Mouse (Mus musculus): ENCODE measurements around the gene Sprr2f. TPM values are rescaled to one million over a fixed set of nuclear protein-coding genes. Genes with fewer than 3 reads are reported as not detected.

The Sprr2f gene
- polyA plus RNA-seq (2012; rRNA removed) = 0.25 TPM in 1 of 2 replicates, not detected in the other

DNA sequence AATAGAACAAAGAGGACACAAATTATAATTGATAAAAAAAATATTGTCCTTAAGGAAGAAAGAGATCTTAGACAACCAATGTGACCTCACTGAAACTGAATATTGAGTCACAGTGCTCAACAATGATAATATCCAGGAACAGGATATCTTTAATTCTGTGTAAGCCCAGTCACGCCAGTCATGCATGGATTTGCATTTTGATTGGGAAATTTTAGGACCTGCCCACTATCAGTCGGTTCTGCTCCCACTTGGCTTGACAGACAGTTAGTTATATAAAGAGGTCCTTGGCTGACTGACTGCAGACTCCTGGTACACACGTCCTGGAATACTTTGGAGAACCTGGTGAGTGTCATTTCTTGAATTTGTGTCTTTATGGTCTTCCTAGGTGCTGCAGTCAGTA is at the start of gene Sprr2f:
Gene Sprr2f (plus strand): TSS at position 301 of the 400 bp plus-strand sequence.
- DNase-seq (ENCODE audit: low read depth) = no peak

DNA sequence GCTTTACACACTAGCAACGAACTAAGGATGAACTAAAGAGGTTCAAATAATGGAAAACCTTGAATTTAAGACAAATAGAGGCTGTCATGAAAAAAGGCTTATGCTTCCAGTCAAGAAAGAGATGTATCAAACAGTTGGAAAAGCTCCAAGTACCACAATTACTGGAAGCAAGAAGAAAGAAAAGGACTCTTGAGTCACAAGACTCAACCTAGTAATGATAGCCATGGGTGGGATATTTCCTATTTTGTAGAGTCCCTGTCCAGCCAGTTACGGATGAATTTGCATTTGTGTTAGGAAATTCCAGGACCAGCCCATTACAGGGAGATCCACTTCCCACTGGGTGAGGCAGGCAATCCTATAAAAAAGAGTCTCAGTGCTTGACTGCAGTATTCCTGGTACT is 48.7 kb upstream of the Sprr2f start, which contains the start of gene Sprr2b:
Gene Sprr2b (plus strand): TSS at position 301 of the 400 bp plus-strand sequence.
- DNase-seq (ENCODE audit: low read depth) = no peak

DNA sequence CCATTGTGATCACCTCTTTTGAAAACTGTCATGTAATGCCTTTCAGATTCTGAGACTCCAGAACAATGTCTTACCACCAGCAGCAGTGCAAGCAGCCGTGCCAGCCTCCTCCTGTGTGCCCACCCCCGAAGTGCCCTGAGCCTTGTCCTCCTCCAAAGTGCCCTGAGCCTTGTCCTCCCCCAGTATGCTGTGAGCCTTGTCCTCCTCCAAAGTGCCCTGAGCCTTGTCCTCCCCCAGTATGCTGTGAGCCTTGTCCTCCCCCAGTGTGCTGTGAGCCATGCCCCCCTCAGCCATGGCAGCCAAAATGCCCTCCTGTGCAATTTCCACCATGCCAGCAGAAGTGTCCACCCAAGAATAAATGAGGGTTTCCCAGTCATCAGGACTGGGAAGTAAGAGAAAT is 47.6 kb upstream of the Sprr2f start:
- no peak for DNase-seq (ENCODE audit: low read depth)

DNA sequence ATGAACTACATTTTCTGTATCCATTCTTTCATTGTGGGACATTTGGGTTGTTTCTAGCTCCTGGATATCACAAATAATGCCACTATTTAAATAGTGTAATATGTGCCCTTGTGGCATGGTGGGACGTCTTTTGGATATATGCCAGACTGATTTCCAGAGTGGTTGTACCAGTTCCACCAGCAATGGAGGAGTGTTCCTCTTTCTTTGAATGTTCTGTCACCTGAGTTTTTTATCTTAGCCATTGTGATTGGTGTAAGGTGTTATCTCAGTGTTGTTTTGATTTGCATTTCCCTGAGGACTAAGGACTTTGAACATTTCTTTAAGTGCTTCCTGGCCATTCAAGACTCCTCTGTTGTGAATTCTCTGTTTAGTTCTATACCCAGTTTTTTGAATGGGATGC is 28.7 kb upstream of the Sprr2f start:
- DNase-seq (ENCODE audit: low read depth) = no peak

DNA sequence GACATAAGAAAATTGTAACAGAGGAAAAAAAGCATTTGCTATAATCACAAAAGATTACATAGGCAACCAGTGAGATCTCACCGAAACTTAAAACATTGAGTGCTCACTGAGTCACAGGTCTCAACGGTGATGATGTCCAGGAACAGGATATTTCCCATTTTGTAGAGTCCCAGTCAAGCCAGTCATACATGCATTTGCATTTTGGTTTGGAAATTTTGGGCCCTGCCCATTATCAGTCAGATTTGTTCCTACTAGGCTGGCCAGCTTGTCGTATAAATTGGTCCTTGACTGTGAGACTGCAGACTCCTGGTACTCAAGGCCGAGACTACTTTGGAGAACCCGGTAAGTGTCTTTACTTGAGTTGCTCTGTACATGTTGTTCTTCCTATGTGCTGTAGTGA is 26.1 kb upstream of the Sprr2f start, which contains the start of gene Sprr2d:
Gene Sprr2d (plus strand): TSS at position 301 of the 400 bp plus-strand sequence.
- DNase-seq (ENCODE audit: low read depth) = no peak

DNA sequence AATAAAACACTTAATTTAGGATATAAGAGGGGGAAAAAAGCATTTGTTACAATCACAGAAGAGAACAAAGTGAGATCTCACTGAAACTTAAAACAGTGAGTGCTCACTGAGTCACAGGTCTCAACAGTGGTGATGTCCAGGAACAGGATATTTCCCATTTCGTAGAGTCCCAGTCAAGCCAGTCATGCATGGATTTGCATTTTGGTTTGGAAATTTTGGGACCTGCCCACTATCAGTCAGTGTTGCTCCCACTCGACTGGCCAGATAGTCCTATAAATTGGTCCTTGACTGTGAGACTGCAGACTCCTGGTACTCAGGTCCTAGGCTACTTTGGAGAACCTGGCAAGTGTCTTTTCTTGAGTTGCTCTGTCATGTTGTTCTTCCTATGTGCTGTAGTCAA is 13.1 kb upstream of the Sprr2f start, which contains the start of gene Sprr2e:
Gene Sprr2e (plus strand): TSS at position 301 of the 400 bp plus-strand sequence.
- DNase-seq (ENCODE audit: low read depth) = no peak

DNA sequence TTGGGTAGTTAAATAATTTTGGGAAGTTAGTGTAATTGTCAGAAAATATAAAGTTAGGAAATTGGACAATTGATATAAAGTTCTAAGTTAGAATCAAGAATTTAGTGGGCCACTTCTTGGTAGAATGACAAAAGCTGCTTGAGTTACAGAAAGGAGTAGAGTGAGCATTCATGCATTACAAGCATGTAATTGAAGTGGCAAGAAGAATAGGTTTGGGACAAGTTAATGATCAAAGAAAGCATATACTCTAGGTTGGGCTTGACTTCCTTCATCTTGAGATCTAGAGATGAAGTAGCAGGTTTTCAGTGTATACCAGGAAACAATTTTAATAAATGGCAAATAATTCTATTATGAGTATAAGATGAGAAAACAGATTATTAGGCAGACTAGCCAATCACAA is 3.4 kb upstream of the Sprr2f start:
- DNase-seq (ENCODE audit: low read depth) = no peak

DNA sequence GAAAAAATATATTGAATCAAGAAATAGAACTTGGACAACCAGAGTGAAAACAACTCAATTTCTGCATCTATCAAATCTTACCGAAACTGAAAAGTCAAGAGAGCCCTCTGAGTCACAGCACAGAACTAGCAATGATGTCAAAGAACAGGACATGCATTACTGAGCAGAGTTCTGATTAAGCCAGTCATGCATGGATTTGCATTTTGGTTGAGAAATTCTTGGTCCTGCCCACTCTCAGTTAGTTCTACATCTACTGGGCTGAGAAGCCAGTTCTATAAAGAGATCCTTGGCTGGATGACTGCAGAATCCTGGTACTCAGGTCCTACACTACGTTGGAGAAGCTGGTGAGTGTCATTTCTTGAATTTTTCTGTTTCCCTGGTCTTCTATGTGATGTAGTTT is 8.6 kb downstream of the Sprr2f start:
- no peak for DNase-seq (ENCODE audit: low read depth)

DNA sequence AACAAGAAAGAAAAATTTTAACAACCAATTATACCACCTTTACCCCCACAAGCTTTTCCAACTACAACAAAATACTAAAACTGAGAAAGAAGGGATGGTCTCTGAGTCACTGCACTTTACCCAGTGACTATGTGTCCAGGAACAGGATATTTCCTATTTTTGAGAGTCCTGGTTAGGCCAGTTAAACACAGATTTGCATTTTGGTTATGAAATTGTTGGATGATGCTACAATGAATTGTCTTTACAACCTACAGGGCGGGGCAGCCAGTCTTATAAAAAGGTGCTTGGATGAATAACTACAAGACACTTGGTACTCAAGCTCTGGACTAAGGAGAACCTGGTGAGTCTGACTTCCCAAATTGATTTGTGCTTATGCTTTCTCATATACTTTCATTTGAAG is 20.4 kb downstream of the Sprr2f start, which contains the start of gene Sprr2h:
Gene Sprr2h (plus strand): TSS at position 301 of the 400 bp plus-strand sequence.
- no peak for DNase-seq (ENCODE audit: low read depth)

DNA sequence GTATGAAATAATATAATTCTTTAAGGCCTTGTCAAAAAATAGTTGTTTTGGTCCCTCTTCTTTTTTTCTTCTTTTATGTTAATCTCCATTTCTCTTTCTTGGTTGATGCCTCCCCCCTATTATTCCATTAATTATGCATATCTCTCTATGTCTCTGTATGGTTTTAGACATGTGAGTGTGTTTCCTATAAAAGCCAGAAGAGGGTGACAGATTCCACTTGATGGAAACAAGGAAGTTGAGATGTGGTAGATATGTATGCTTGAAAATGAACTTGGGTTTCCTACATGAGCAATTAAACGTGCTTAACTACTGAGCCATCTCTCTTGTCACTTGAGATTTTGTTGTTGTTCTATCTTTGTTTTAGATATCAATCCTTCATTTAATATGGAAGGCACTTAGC is 29.3 kb downstream of the Sprr2f start:
- no peak for DNase-seq (ENCODE audit: low read depth)

DNA sequence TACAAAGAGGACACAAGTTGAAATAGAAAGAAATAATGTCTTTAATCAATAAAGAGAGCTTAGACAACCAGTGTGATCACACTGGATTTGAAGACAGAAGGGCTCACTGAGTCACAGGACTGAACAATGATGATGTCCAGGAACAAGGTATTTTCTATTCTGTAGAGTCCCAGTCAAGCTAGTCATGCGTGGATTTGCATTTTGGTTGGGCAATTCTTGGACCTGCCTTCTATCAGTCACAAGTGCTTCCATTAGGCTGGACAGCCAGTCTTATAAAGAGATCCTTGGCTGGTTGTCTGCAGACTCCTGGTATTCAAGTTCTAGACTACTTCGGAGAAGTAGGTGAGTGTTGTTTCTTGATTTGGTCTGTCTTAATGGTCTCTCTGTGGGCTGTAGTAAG is 42.7 kb downstream of the Sprr2f start, which contains the start of gene Sprr2i:
Gene Sprr2i (plus strand): TSS at position 301 of the 400 bp plus-strand sequence.
- DNase-seq (ENCODE audit: low read depth) = no peak

Other genes starting within 250 kb of the Sprr2f start
- gene Prr9, start 241.2 kb upstream of the Sprr2f start, polyA plus RNA-seq (2012; rRNA removed) = not detected in 2 replicates
- 9.6 and 11.2 TPM in 2 replicates for gene Lelp1, start 222.4 kb upstream of the Sprr2f start, polyA plus RNA-seq (2012; rRNA removed)
- gene Sprr2a1, start 149.4 kb upstream of the Sprr2f start, polyA plus RNA-seq (2012; rRNA removed) = 0.09 TPM in 1 of 2 replicates, not detected in the other
- 3.7 and 5.4 TPM in 2 replicates for gene Sprr2a2, start 149.3 kb upstream of the Sprr2f start, polyA plus RNA-seq (2012; rRNA removed)
- gene Sprr2a3, start 79.8 kb upstream of the Sprr2f start, polyA plus RNA-seq (2012; rRNA removed) = 0.42 TPM in 1 of 2 replicates, not detected in the other
- gene Sprr2b, start 48.6 kb upstream of the Sprr2f start, polyA plus RNA-seq (2012; rRNA removed) = 0.18 TPM in 1 of 2 replicates, not detected in the other
- gene Sprr2d, start 26.0 kb upstream of the Sprr2f start, polyA plus RNA-seq (2012; rRNA removed) = not detected in 2 replicates
- gene Sprr2e, start 13.0 kb upstream of the Sprr2f start, polyA plus RNA-seq (2012; rRNA removed) = not detected in 2 replicates
- gene Sprr2h, start 20.5 kb downstream of the Sprr2f start, polyA plus RNA-seq (2012; rRNA removed) = not detected in 2 replicates
- not detected in 2 replicates for gene Sprr2i, start 42.8 kb downstream of the Sprr2f start, polyA plus RNA-seq (2012; rRNA removed)
- gene Sprr2j-ps, start 52.9 kb downstream of the Sprr2f start, polyA plus RNA-seq (2012; rRNA removed) = not detected in 2 replicates
- 6.2 and 7.4 TPM in 2 replicates for gene Gm9774, start 64.2 kb downstream of the Sprr2f start, polyA plus RNA-seq (2012; rRNA removed)
- gene Sprr2k, start 67.4 kb downstream of the Sprr2f start, polyA plus RNA-seq (2012; rRNA removed) = not detected in 2 replicates
- gene Sprr1b, start 73.6 kb downstream of the Sprr2f start, polyA plus RNA-seq (2012; rRNA removed) = not detected in 2 replicates
- gene Sprr3, start 93.5 kb downstream of the Sprr2f start, polyA plus RNA-seq (2012; rRNA removed) = not detected in 2 replicates
- gene Sprr1a, start 120.7 kb downstream of the Sprr2f start, polyA plus RNA-seq (2012; rRNA removed) = 0.28 TPM in 1 of 2 replicates, not detected in the other
- not detected in 2 replicates for gene Sprr4, start 135.3 kb downstream of the Sprr2f start, polyA plus RNA-seq (2012; rRNA removed)
- gene 2310046K23Rik, start 169.3 kb downstream of the Sprr2f start, polyA plus RNA-seq (2012; rRNA removed) = not detected in 2 replicates
- not detected in 2 replicates for gene Ivl, start 208.5 kb downstream of the Sprr2f start, polyA plus RNA-seq (2012; rRNA removed)
- gene Smcp, start 223.8 kb downstream of the Sprr2f start, polyA plus RNA-seq (2012; rRNA removed) = 27.9 and 30.2 TPM in 2 replicates
- gene 2210017I01Rik, start 242.3 kb downstream of the Sprr2f start, polyA plus RNA-seq (2012; rRNA removed) = not detected in 2 replicates

All from gonadal fat pad, adult 2 months (tissue).